Mouse (Mus musculus): Measurements from ENCODE around the gene Nipa1. TPM values are rescaled to one million over a fixed set of nuclear protein-coding genes. Genes with fewer than 3 reads are reported as not detected.
A peak's percentile ranks its signal among the peaks of the same experiment; 100 is the strongest.

Nipa1 gene
- polyA plus RNA-seq (2015; fragmentation: Nextera tagmentation; extraction: Ambion mirVana): 9.4 and 9.5 TPM in 2 replicates

GRCm38 (mm10) chr7:56019930-56020253 is at the start of gene Nipa1:
TSS of gene Nipa1 (minus strand) at chr7:56019954.
- 55% methylated on average over 3 of the region's 3 CpGs for WGBS
- Histone ChIP-seq H3K9me3 (no peaks in the 10 kb centered on the region), H3K9ac (peak within 1 kb of the TSS; percentile 85), H3K4me2 (replicated peaks) (peak within 1 kb of the TSS; percentile 77), H3K4me3 (peak within 1 kb of the TSS; percentile 76), H3K27ac (peak within 1 kb of the TSS; percentile 34; the same call in 1 of the 2 replicates), H3K4me1 (peaks cover 8% of the 10 kb centered on the region), H3K27me3 (no peaks in the 10 kb centered on the region), H3K36me3 (no peaks in the 10 kb centered on the region)
- no peak for ATAC-seq (ENCODE audit: low FRiP score, low read depth)

GRCm38 (mm10) chr7:56066634-56067033 is 46.9 kb upstream of the Nipa1 start:
- no peak overlapping the region for H3K27ac ChIP-seq
- H3K9me3 ChIP-seq: no peaks in the 10 kb centered on the region
- no peak overlapping the region for H3K4me3 ChIP-seq
- peaks cover 6% of the 10 kb centered on the region for H3K36me3 ChIP-seq
- no peak for ATAC-seq (ENCODE audit: low FRiP score, low read depth)
- no peak overlapping the region for H3K4me2 ChIP-seq (replicated peaks)
- WGBS: 95% methylated on average over 1 of the region's 1 CpGs
- no peaks in the 10 kb centered on the region for H3K27me3 ChIP-seq
- no peak overlapping the region for H3K9ac ChIP-seq
- no peaks in the 10 kb centered on the region for H3K4me1 ChIP-seq

- ATAC-seq (ENCODE audit: low FRiP score, low read depth): no peak
- Histone ChIP-seq H3K27me3 (no peaks in the 10 kb centered on the region), H3K9ac (no peak overlapping the region), H3K36me3 (peaks cover 9% of the 10 kb centered on the region), H3K4me3 (no peak overlapping the region), H3K4me1 (no peaks in the 10 kb centered on the region), H3K4me2 (replicated peaks) (no peak overlapping the region), H3K27ac (no peak overlapping the region), H3K9me3 (no peaks in the 10 kb centered on the region)
- 81% methylated on average over 2 of the region's 2 CpGs for WGBS
Observed at GRCm38 (mm10) chr7:56066136-56066535, 46.4 kb upstream of the Nipa1 start.

DNA sequence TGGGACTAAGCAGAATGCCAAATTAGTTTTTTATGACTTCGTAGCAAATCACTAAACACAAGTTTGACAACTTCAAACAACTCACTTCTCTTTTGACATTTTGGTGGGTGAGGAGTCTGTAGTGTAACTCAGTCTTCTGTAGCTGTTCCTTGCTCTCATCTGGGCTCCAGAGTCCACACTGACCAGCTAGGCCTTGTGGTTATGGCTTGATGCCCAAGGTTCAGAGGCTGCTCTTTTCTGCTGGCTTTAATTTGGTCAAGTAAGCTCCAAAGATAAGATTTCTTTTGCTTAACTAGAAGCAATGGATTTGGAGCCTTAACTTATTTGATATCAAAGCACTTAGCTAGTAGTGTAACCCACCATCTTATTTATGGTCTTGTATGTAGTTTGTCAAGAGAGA is 45.1 kb upstream of the Nipa1 start:
- Histone ChIP-seq H3K27ac (no peak overlapping the region), H3K9ac (no peak overlapping the region), H3K4me2 (replicated peaks) (no peak overlapping the region), H3K27me3 (no peaks in the 10 kb centered on the region), H3K4me1 (no peaks in the 10 kb centered on the region), H3K9me3 (no peaks in the 10 kb centered on the region), H3K4me3 (no peak overlapping the region), H3K36me3 (peaks cover 12% of the 10 kb centered on the region)
- 83% methylated on average over 1 of the region's 1 CpGs for WGBS
- ATAC-seq (ENCODE audit: low FRiP score, low read depth): no peak

GRCm38 (mm10) chr7:56055338-56055737 is 35.6 kb upstream of the Nipa1 start:
- no peak overlapping the region for H3K27ac ChIP-seq
- no peak overlapping the region for H3K4me2 ChIP-seq (replicated peaks)
- ATAC-seq (ENCODE audit: low FRiP score, low read depth): no peak
- no peak overlapping the region for H3K4me3 ChIP-seq
- WGBS: 89% methylated on average over 3 of the region's 3 CpGs
- H3K9ac ChIP-seq: no peak overlapping the region
- no peaks in the 10 kb centered on the region for H3K9me3 ChIP-seq
- H3K36me3 ChIP-seq: peaks cover 16% of the 10 kb centered on the region
- H3K4me1 ChIP-seq: peaks cover 12% of the 10 kb centered on the region
- H3K27me3 ChIP-seq: no peaks in the 10 kb centered on the region

DNA sequence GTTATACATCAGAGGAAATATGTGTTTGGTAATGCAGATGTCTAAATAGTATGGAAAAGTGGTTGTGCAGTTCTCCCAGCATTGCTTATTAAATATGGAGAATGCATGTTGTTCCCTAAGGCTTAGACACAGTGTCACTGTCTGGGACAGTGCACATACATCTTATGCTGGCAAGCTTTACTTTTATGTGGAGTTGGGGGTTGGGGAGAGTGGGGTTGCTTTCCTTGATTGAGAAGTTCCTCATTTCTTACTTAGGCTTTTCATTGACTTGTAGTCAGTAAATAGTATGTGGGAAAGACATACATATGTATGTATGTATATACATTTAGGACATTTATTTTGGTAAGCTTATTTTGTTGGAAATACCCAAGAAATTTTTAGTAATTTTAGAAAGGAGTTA is 33.2 kb upstream of the Nipa1 start:
- ATAC-seq (ENCODE audit: low FRiP score, low read depth): no peak
- H3K4me3 ChIP-seq: no peak overlapping the region

GRCm38 (mm10) chr7:56050487-56050911 is 30.7 kb upstream of the Nipa1 start:
- peak overlapping the region; percentile 87 for H3K9ac ChIP-seq
- WGBS: under 1% methylated on average over 18 of the region's 18 CpGs
- H3K27me3 ChIP-seq: no peaks in the 10 kb centered on the region
- peak overlapping the region; percentile 82 for H3K27ac ChIP-seq
- H3K4me2 ChIP-seq (replicated peaks): peak overlapping the region; percentile 69
- peak; percentile 18 for ATAC-seq (ENCODE audit: low FRiP score, low read depth)
- H3K9me3 ChIP-seq: no peaks in the 10 kb centered on the region
- H3K4me3 ChIP-seq: peak overlapping the region; percentile 76
- peaks cover 16% of the 10 kb centered on the region for H3K4me1 ChIP-seq
- peaks cover 3% of the 10 kb centered on the region; the same call in 1 of the 2 replicates for H3K36me3 ChIP-seq

More for the DNA sequence above, 33.2 kb upstream of the Nipa1 start:
- no peak overlapping the region for H3K27ac ChIP-seq
- peaks cover 16% of the 10 kb centered on the region for H3K4me1 ChIP-seq
- no peak overlapping the region for H3K4me2 ChIP-seq (replicated peaks)
- no peaks in the 10 kb centered on the region for H3K9me3 ChIP-seq
- H3K9ac ChIP-seq: no peak overlapping the region
- H3K27me3 ChIP-seq: no peaks in the 10 kb centered on the region
- H3K36me3 ChIP-seq: peaks cover 12% of the 10 kb centered on the region

DNA sequence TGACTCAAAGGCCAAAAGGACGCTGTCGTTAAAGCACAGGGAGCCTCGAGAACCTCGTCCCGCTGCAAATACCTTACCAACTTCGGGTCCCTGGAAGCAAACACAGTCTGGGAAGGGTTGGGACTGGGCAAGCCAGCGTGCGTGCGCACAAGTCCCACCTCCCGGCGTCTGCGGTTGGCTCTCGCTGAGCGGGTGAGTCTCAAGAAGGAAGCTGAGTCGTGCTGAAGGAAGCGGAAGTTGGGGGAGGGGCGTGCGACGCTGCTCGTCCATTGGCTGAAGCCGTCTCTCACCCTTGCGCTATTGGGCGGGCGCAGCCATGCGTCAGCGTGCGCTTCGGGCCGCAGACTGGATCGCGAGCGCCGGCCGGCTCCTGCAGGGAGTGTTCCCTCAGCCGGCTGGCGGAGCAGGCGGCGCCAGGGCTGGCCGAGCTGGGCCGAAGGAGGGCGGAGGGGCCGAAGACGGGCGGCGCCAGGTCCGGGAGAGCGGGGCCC is 30.1 kb upstream of the Nipa1 start, which contains the start of gene Herc2:
Herc2 (plus strand) TSS at position 366 of the 491 bp plus-strand sequence.
- Histone ChIP-seq H3K9ac (peak within 1 kb of the TSS; percentile 87), H3K27ac (peak within 1 kb of the TSS; percentile 82), H3K4me2 (replicated peaks) (peak within 1 kb of the TSS; percentile 69), H3K4me1 (peaks cover 16% of the 10 kb centered on the region), H3K9me3 (no peaks in the 10 kb centered on the region), H3K27me3 (no peaks in the 10 kb centered on the region), H3K36me3 (peaks cover 3% of the 10 kb centered on the region; the same call in 1 of the 2 replicates), H3K4me3 (peak within 1 kb of the TSS; percentile 76)
- peak; percentile 100 for ATAC-seq (ENCODE audit: low FRiP score, low read depth)
- 0% methylated on average over 47 of the region's 47 CpGs for WGBS

DNA sequence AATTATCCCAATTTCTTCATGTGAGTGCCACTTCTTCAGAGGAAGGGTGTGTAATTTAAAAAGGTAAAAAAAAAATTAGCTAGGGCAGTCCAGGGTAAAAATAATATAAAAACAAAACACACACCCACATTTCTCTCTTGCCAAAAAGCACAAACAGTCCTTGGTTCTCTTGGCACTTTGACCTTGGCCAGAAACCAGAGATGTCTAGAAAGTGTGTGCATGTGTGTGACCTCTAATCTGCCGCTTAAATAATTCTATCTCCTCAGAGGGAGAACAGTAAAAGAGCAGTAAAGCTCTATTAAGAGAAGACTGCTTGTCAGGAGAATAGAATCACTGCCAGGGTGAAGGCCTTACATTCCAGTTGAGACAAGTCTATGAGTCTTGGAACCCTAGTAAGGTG is 27.4 kb upstream of the Nipa1 start:
- no peak overlapping the region for H3K4me2 ChIP-seq (replicated peaks)

DNA sequence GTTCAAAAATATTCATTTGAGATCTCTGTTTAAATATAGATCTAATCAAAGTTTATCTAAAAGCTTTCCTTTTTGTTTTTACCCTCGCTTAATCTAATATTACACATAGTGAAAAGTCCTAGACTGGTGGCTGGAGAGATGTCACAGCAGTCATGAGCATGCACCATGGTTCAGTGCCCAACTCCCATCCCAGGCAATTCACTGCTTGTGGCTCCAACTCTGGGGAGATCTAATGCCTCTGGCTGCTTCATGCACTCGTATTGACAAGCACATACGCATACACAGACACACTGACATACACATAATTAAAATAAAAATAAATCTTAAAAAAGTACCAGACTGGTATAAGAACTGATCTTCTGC is 24.5 kb upstream of the Nipa1 start:
- no peaks in the 10 kb centered on the region for H3K36me3 ChIP-seq
- H3K9ac ChIP-seq: no peak overlapping the region
- no peak overlapping the region for H3K4me3 ChIP-seq
- WGBS: 83% methylated on average over 3 of the region's 3 CpGs
- H3K4me1 ChIP-seq: 0 out of 2 replicates have a peak, but pooled peaks cover 4% of the 10 kb centered on the region
- no peak overlapping the region for H3K27ac ChIP-seq
- H3K9me3 ChIP-seq: no peaks in the 10 kb centered on the region
- no peak overlapping the region for H3K4me2 ChIP-seq (replicated peaks)
- ATAC-seq (ENCODE audit: low FRiP score, low read depth): no peak
- no peaks in the 10 kb centered on the region for H3K27me3 ChIP-seq

More for the DNA sequence above, 27.4 kb upstream of the Nipa1 start:
- peaks cover 16% of the 10 kb centered on the region for H3K4me1 ChIP-seq
- H3K27me3 ChIP-seq: no peaks in the 10 kb centered on the region
- H3K9ac ChIP-seq: no peak overlapping the region
- no peaks in the 10 kb centered on the region for H3K36me3 ChIP-seq
- no peak overlapping the region for H3K4me3 ChIP-seq
- H3K27ac ChIP-seq: no peak overlapping the region
- WGBS: 85% methylated on average over 1 of the region's 1 CpGs
- no peaks in the 10 kb centered on the region for H3K9me3 ChIP-seq
- no peak for ATAC-seq (ENCODE audit: low FRiP score, low read depth)

DNA sequence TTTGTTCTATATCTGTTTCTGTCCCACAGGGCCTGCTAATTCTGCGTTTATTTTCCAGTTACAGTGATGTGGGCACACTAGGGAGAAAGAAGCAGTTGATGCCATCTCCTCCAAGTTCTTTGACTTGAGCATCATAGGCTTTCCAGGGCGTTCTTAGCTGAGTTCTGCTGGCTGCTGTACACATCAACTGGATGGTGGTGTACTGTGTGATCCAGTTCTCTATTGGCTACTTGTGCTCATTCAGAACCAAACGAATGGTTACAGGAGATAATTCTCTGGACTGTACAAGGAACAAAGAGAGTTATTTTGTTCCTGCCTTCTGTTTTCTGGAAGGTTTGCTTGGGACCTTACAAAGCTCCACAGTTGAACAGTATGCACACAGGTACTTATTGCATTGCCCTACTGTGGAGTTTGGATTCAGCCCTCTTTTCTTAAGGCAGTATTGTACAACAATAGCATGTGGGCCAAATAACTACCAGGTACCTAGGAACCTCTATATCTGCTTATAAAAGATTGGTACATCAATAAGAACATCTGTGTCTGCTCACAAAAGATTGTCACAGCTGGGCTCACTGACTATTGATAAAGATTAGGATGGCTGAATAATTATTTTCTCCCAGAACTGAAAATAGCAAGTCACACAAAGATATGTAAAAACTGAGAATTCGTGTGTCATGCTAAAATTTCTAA is 24.0 kb upstream of the Nipa1 start:
- no peak overlapping the region for H3K4me2 ChIP-seq (replicated peaks)
- ATAC-seq (ENCODE audit: low FRiP score, low read depth): no peak
- H3K4me1 ChIP-seq: no peaks in the 10 kb centered on the region
- H3K27me3 ChIP-seq: no peaks in the 10 kb centered on the region
- 60% methylated on average over 4 of the region's 4 CpGs for WGBS
- no peaks in the 10 kb centered on the region for H3K36me3 ChIP-seq
- H3K9ac ChIP-seq: no peak overlapping the region
- no peaks in the 10 kb centered on the region for H3K9me3 ChIP-seq
- H3K27ac ChIP-seq: no peak overlapping the region
- no peak overlapping the region for H3K4me3 ChIP-seq

DNA sequence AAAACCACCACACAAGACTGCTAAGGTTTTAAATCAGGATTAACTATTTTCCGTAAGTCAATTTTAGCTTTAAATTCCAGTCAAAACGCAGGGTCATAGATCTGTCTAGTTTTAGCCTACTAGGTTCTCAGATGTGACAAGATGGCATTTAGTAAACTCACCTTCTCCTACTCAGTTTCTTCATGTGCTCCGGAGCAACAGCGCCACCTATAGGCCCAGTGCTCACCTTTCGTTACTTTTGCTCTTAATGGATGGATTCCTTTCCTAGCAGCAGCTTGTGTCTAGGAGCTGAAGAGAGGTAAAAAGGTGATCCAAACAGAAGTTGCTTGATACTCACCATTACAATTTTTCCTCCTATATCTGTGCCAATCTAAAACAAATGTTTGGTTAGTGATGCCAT is 22.6 kb upstream of the Nipa1 start:
- Histone ChIP-seq H3K4me3 (no peak overlapping the region), H3K27ac (no peak overlapping the region), H3K9me3 (no peaks in the 10 kb centered on the region), H3K36me3 (no peaks in the 10 kb centered on the region), H3K27me3 (no peaks in the 10 kb centered on the region), H3K4me2 (replicated peaks) (no peak overlapping the region), H3K9ac (no peak overlapping the region), H3K4me1 (no peaks in the 10 kb centered on the region)
- no peak for ATAC-seq (ENCODE audit: low FRiP score, low read depth)
- WGBS: 11% methylated on average over 5 of the region's 5 CpGs

GRCm38 (mm10) chr7:56023586-56023985 is 3.8 kb upstream of the Nipa1 start:
- H3K4me2 ChIP-seq (replicated peaks): no peak overlapping the region
- no peak overlapping the region for H3K4me3 ChIP-seq
- H3K36me3 ChIP-seq: no peaks in the 10 kb centered on the region
- no peak for ATAC-seq (ENCODE audit: low FRiP score, low read depth)
- H3K9me3 ChIP-seq: no peaks in the 10 kb centered on the region
- no peaks in the 10 kb centered on the region for H3K27me3 ChIP-seq
- H3K27ac ChIP-seq: no peak overlapping the region
- WGBS: 92% methylated on average over 3 of the region's 3 CpGs
- H3K9ac ChIP-seq: no peak overlapping the region
- peaks cover 4% of the 10 kb centered on the region for H3K4me1 ChIP-seq
